Mouse (Mus musculus): ENCODE measurements at regions not wholly inside any gene's neighbourhood (a gene's known extent, or its start where the extent isn't known, plus 50 kb on each side); places are given as distances from the start of the nearest gene placed in this dataset.

GRCm38 (mm10) chr2:137200101-137200500 lies 83.7 kb upstream of the Jag1 start:
- 79% methylated on average over 4 of the region's 4 CpGs for WGBS
- no peak for DNase-seq (ENCODE audit: low spot score)
- Histone ChIP-seq H3K9me3 (no peaks in the 10 kb centered on the region), H3K36me3 (no peaks in the 10 kb centered on the region), H3K27ac (no peak overlapping the region), H3K4me1 (no peaks in the 10 kb centered on the region), H3K27me3 (ENCODE audit: insufficient read depth, poor library complexity, severe bottlenecking) (no peaks in the 10 kb centered on the region), H3K4me3 (no peak overlapping the region)

DNA sequence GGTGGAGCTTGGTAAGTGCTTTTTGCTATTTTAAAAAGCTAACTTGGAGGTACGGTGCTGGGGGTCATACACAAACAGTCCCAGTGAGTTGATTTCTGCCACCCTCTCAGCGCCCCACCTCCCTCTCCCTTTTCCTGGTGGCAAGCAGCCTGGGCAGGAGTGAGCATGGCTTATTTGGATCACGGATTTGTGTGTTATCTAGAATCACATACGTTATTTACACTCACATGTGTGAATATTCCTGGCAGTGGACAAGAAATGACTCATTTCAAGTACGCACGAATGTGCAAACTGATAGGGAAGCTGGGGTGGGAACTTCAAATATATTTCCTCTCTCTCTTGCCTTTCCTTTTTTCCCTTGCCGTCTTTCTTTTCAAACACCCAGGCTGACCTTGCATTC lies 75.7 kb upstream of the Jag1 start:
- Histone ChIP-seq H3K4me1 (peaks cover 15% of the 10 kb centered on the region), H3K4me3 (peak overlapping the region; percentile 25), H3K27ac (peak overlapping the region; percentile 12; the same call in 1 of the 2 replicates), H3K27me3 (ENCODE audit: insufficient read depth, poor library complexity, severe bottlenecking) (no peaks in the 10 kb centered on the region), H3K36me3 (no peaks in the 10 kb centered on the region), H3K9me3 (no peaks in the 10 kb centered on the region)
- WGBS: 23% methylated on average over 7 of the region's 7 CpGs
- no peak for DNase-seq (ENCODE audit: low spot score)

DNA sequence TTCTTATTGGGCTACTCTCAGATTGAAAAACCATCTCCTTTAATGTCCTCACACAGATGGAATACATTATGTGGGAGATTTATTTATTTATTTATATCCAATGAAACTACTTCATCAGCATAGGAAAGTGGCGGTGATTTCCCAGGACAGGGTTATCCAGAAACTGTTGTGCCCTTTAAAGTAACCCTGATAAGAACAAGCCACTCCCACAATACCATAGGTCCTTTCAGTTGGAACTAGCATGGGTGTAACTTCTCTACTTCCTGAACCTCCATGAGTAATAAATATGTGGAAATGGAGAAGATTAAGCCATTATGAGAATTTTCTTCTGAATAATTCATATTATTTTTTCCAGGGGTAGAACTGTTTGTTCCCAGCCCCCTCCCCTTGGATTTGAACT lies 52.7 kb upstream of the Jag1 start:
- no peaks in the 10 kb centered on the region for H3K36me3 ChIP-seq
- H3K27me3 ChIP-seq (ENCODE audit: insufficient read depth, poor library complexity, severe bottlenecking): no peaks in the 10 kb centered on the region
- H3K27ac ChIP-seq: no peak overlapping the region
- H3K9me3 ChIP-seq: no peaks in the 10 kb centered on the region
- WGBS: 60% methylated on average over 1 of the region's 1 CpGs
- no peaks in the 10 kb centered on the region for H3K4me1 ChIP-seq
- DNase-seq (ENCODE audit: low spot score): no peak
- no peak overlapping the region for H3K4me3 ChIP-seq

DNA sequence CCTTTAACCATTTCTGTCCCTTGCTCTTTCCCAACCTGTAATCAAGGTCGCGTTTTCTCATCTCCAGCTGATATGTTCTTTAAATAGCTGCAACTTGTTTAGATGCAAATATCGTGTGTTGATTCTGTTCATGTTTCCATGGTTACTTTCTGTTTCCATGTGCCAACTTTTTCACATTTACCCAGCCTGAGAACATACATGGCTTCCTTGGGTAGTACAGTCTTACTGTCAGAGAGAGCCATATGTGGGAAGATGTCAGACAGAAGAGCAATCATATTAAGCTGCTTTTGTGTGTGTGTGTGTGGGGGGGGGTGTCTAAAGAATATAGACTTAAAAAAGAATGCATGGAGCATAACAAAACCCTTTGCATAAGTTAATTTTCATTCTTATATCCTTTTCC lies 52.2 kb upstream of the Jag1 start:
- no peak for DNase-seq (ENCODE audit: low spot score)
- Histone ChIP-seq H3K27me3 (ENCODE audit: insufficient read depth, poor library complexity, severe bottlenecking) (no peaks in the 10 kb centered on the region), H3K27ac (no peak overlapping the region), H3K4me1 (no peaks in the 10 kb centered on the region; the same call in 1 of the 2 replicates), H3K9me3 (no peaks in the 10 kb centered on the region), H3K4me3 (no peak overlapping the region), H3K36me3 (no peaks in the 10 kb centered on the region)
- 78% methylated on average over 3 of the region's 3 CpGs for WGBS

All from heart, embryonic 10.5 days (tissue).